Mouse (Mus musculus) embryonic facial prominence, embryonic 11.5 days (tissue): ENCODE data around the gene Slc25a12. TPM values are rescaled to one million over a fixed set of nuclear protein-coding genes. Genes with fewer than 3 reads are reported as not detected.
A peak's percentile ranks its signal among the peaks of the same experiment; 100 is the strongest.

Experiments
- ATAC-seq: fragments of 200-750 bp; cut with Nextera tagmentation; replicated peaks from 2 replicates; pipeline ENCODE4 v1.8.0; 2017; ENCODE audit warnings: low read depth; ENCODE audit not compliant: insufficient number of reproducible peaks, low FRiP score, low TSS enrichment
- DNase-seq: peaks from one replicate; pipeline ENCODE4 v3.0.0-alpha.2; 2015; ENCODE audit warnings: low spot score
- H3K27ac ChIP-seq: fragments of 300-500 bp; sonication (generic); replicated peaks from 2 replicates; pipeline ENCODE4 v1.5.1; 2014; ENCODE audit warnings: mild to moderate bottlenecking, low read depth, low read length, control low read depth
- H3K27me3 ChIP-seq: fragments of 300-500 bp; sonication (generic); 2 replicates; pipeline ENCODE4 v1.6.1; 2014; ENCODE audit warnings: mild to moderate bottlenecking, low read length, moderate library complexity, mixed read lengths; ENCODE audit not compliant: control insufficient read depth, insufficient read depth
- H3K36me3 ChIP-seq: fragments of 300-500 bp; sonication (generic); replicated peaks from 2 replicates; pipeline ENCODE4 v1.6.1; 2014; ENCODE audit warnings: low read depth, mild to moderate bottlenecking, low read length, moderate library complexity, mixed read lengths; ENCODE audit not compliant: control insufficient read depth, insufficient read depth
- H3K4me1 ChIP-seq: fragments of 300-500 bp; sonication (generic); 2 replicates; pipeline ENCODE4 v1.6.1; 2014; ENCODE audit warnings: low read length, mixed read lengths; ENCODE audit not compliant: control insufficient read depth, insufficient read depth
- H3K4me2 ChIP-seq: fragments of 300-500 bp; sonication (generic); 2 replicates; pipeline ENCODE4 v1.6.1; 2014; ENCODE audit warnings: low read depth, mild to moderate bottlenecking, control low read depth, low read length, moderate library complexity
- H3K4me3 ChIP-seq: fragments of 300-500 bp; sonication (generic); 2 replicates; pipeline ENCODE4 v1.5.1; 2014; ENCODE audit warnings: low read depth, low read length, control low read depth
- H3K9ac ChIP-seq: fragments of 300-500 bp; sonication (generic); replicated peaks from 2 replicates; pipeline ENCODE4 v1.6.1; 2014; ENCODE audit warnings: mild to moderate bottlenecking, control low read depth, low read length
- H3K9me3 ChIP-seq: fragments of 300-500 bp; sonication (generic); replicated peaks from 2 replicates; pipeline ENCODE4 v1.6.1; 2016; ENCODE audit warnings: mild to moderate bottlenecking, low read length, inconsistent platforms, mixed read lengths; ENCODE audit not compliant: control insufficient read depth
- WGBS: fragments of 180-500 bp; shearing (Covaris S2); extraction: QIAGEN DNeasy Blood & Tissue Kit; methylation state at CpG from one replicate; pipeline ENCODE4 v1.1.7; 2014; 5-methylcytosine and 5-hydroxymethylcytosine counted together
- polyA plus RNA-seq: library from polyadenylated mRNA; unstranded; fragments of >200 nt; fragmentation: Nextera tagmentation; extraction: Ambion mirVana; gene quantifications from 2 replicates; pipeline ENCODE4 v1.2.1, GENCODE M21; 2014

Gene Slc25a12
- polyA plus RNA-seq, 1 experiment from 2014 or later: 43.9 TPM

DNA sequence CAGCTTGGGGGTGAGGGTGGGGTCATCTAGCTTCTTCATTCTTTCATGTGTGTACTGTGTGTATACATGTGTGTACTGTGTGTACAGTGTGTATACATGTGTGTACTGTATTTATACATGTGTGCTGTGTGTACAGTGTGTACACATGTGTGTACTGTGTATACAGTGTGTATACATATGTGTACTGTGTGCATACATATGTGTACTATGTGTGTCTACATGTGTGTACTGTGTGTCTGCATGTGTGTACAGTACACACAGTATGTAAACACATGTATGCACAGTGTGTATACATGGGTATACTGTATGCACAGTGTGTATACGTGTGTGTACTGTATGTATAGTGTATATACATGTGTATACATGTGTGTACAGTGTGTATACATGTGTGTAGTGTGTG, 85.6 kb downstream of the Slc25a12 start:
- Histone ChIP-seq H3K36me3 (no peaks in the 10 kb centered on the region), H3K9me3 (no peaks in the 10 kb centered on the region), H3K27me3 (no peaks in the 10 kb centered on the region), H3K9ac (no peak overlapping the region), H3K4me3 (no peak overlapping the region), H3K27ac (no peak overlapping the region), H3K4me2 (no peak overlapping the region), H3K4me1 (no peaks in the 10 kb centered on the region)
- ATAC-seq: no peak; the same call in 1 of the 2 replicates
- 84% methylated on average over 1 of the region's 1 CpGs for WGBS
- DNase-seq: no peak

DNA sequence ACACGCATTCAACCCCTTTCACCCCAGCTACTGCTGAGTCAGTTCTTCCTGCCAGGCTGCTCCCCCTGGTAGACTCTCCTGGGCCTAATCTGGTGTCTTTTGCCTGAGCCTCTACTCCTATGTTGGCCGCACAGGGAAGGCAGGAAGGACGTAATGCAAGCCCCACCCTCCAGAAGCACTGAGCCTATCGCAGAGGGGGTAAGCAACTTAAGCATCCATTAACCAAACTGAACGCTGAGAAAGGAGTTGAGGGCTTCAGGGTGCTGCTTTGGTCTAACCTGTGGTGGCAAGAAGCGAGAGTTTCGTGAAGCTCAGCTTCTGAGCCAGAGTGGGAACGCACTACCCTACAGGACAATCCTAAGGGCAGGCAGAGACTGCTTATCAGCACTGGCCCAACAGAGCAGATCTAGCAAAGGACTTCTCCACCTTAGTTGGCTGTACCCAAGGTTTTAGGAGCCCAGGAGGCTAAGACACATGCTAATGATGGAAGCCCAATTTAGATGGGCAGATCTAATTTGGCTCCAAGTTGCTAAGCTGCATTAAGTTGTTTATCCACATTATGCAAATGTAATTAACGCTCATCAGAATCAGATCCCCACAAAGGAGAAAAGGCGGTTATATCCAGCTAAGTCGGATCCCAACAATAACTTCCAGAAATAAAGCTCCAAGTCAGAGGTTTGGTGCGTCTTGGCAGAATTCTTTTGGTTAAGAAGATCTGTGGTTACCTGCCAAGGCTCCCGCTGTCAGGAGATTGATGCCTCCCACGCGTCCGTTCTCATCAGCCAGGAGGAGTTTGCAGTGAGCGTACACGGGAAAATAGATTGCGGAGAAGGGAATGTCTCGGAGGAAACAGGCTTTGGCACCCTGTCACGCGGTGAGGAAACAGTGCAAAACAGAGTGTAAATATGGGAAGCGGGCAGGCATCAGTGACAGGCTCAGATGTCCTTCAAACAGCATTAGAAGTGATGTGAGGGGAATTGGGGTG, 88.5 kb downstream of the Slc25a12 start:
- Histone ChIP-seq H3K9me3 (no peaks in the 10 kb centered on the region), H3K4me3 (no peak overlapping the region), H3K9ac (no peak overlapping the region), H3K27me3 (no peaks in the 10 kb centered on the region), H3K4me1 (no peaks in the 10 kb centered on the region), H3K27ac (no peak overlapping the region), H3K36me3 (no peaks in the 10 kb centered on the region), H3K4me2 (no peak overlapping the region)
- 88% methylated on average over 23 of the region's 23 CpGs for WGBS
- ATAC-seq: no peak
- DNase-seq: no peak

- ATAC-seq: no peak
- H3K4me2 ChIP-seq: no peak overlapping the region
- no peak overlapping the region for H3K4me3 ChIP-seq
- DNase-seq: no peak
- no peak overlapping the region for H3K9ac ChIP-seq
- no peaks in the 10 kb centered on the region for H3K4me1 ChIP-seq
- H3K27ac ChIP-seq: no peak overlapping the region
- no peaks in the 10 kb centered on the region for H3K9me3 ChIP-seq
- no peaks in the 10 kb centered on the region for H3K36me3 ChIP-seq
- 88% methylated on average over 7 of the region's 7 CpGs for WGBS
- no peaks in the 10 kb centered on the region for H3K27me3 ChIP-seq
Measured at GRCm38 (mm10) chr2:71275734-71276133, 91.8 kb downstream of the Slc25a12 start.

- Histone ChIP-seq H3K9ac (no peak overlapping the region), H3K4me2 (no peak overlapping the region)
- ATAC-seq: no peak
Measured at GRCm38 (mm10) chr2:71273955-71274679, 93.4 kb downstream of the Slc25a12 start.

DNA sequence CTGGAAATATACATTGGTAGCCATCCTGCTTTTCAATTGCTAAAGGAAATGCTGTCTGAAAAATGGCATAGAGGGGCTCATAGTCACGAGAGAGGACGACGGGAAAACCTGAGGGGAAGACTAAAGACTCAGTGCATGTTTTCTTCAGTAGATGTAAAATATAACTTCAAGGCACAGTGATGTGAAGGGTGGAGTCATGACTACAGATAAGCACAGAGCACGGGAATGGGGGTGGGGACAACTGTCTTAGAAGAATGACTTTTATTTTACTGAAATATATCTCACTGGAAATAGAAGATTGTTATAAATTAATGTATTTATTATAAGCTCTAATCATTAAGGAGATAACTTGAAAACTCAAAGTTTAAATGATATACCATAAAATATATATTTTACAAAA, 97.5 kb downstream of the Slc25a12 start:
- no peaks in the 10 kb centered on the region for H3K4me1 ChIP-seq
- DNase-seq (no peak), ATAC-seq (no peak)
- 86% methylated on average over 4 of the region's 4 CpGs for WGBS
- no peaks in the 10 kb centered on the region for H3K27me3 ChIP-seq
- H3K27ac ChIP-seq: no peak overlapping the region
- H3K36me3 ChIP-seq: no peaks in the 10 kb centered on the region; the same call in 1 of the 2 replicates
- H3K9me3 ChIP-seq: no peaks in the 10 kb centered on the region
- H3K4me3 ChIP-seq: no peak overlapping the region
- no peak overlapping the region for H3K9ac ChIP-seq
- H3K4me2 ChIP-seq: no peak overlapping the region

More at GRCm38 (mm10) chr2:71273955-71274679, 93.4 kb downstream of the Slc25a12 start:
- H3K4me3 ChIP-seq: no peak overlapping the region
- no peaks in the 10 kb centered on the region for H3K27me3 ChIP-seq
- peak; percentile 36 for DNase-seq
- H3K36me3 ChIP-seq: no peaks in the 10 kb centered on the region
- 53% methylated on average over 23 of the region's 23 CpGs for WGBS
- H3K9me3 ChIP-seq: no peaks in the 10 kb centered on the region
- no peak overlapping the region for H3K27ac ChIP-seq
- no peaks in the 10 kb centered on the region for H3K4me1 ChIP-seq

DNA sequence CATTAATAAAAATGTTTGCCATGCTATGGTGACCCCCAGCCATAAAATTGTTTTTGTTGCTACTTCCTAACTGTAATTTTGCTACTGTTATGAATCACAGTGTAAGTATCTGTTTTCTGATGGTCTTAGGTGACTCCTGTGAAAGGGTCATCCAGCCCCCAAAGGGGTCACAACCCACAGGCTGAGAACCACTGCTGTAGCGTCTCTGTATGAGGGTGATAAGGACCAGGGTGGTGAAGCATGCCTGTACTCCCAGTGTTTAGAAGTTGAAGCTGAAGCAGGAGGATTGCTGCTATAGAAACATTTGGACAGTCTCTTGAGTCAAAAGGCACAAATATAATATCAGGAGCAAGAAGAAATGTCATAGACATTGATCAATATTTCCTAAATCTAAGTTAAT, 98.2 kb downstream of the Slc25a12 start:
- no peak overlapping the region for H3K9ac ChIP-seq
- DNase-seq (no peak), ATAC-seq (no peak)
- 39% methylated on average over 1 of the region's 1 CpGs for WGBS
- no peak overlapping the region for H3K4me2 ChIP-seq
- H3K4me1 ChIP-seq: no peaks in the 10 kb centered on the region
- H3K27me3 ChIP-seq: no peaks in the 10 kb centered on the region
- no peak overlapping the region for H3K4me3 ChIP-seq
- H3K27ac ChIP-seq: no peak overlapping the region
- no peaks in the 10 kb centered on the region; the same call in 1 of the 2 replicates for H3K36me3 ChIP-seq
- H3K9me3 ChIP-seq: no peaks in the 10 kb centered on the region

GRCm38 (mm10) chr2:71268691-71269090, 98.9 kb downstream of the Slc25a12 start:
- H3K9ac ChIP-seq: no peak overlapping the region
- no peaks in the 10 kb centered on the region for H3K9me3 ChIP-seq
- H3K4me1 ChIP-seq: no peaks in the 10 kb centered on the region
- no peak overlapping the region for H3K4me3 ChIP-seq
- no peak for ATAC-seq
- H3K36me3 ChIP-seq: no peaks in the 10 kb centered on the region; the same call in 1 of the 2 replicates
- no peak overlapping the region for H3K4me2 ChIP-seq
- no peak overlapping the region for H3K27ac ChIP-seq
- no peak for DNase-seq
- H3K27me3 ChIP-seq: no peaks in the 10 kb centered on the region
- 89% methylated on average over 8 of the region's 8 CpGs for WGBS

GRCm38 (mm10) chr2:71264585-71264984, 103.0 kb downstream of the Slc25a12 start:
- no peaks in the 10 kb centered on the region for H3K4me1 ChIP-seq
- 91% methylated on average over 20 of the region's 20 CpGs for WGBS
- no peak overlapping the region for H3K4me2 ChIP-seq
- H3K4me3 ChIP-seq: no peak overlapping the region
- no peak for ATAC-seq
- H3K27ac ChIP-seq: no peak overlapping the region
- peaks cover 7% of the 10 kb centered on the region for H3K36me3 ChIP-seq
- H3K9ac ChIP-seq: no peak overlapping the region
- H3K27me3 ChIP-seq: no peaks in the 10 kb centered on the region
- no peak for DNase-seq
- no peaks in the 10 kb centered on the region for H3K9me3 ChIP-seq
